Mouse (Mus musculus) spleen, postnatal 10 days (tissue): ENCODE data around the gene C1qbp.

ENCODE experiments used
- DNase-seq, 2 experiments: peaks; one replicate each; pipeline ENCODE4 v3.0.0; 2021 to 2022; ENCODE audit warnings: low spot score in 2 of 2

Gene C1qbp

DNA sequence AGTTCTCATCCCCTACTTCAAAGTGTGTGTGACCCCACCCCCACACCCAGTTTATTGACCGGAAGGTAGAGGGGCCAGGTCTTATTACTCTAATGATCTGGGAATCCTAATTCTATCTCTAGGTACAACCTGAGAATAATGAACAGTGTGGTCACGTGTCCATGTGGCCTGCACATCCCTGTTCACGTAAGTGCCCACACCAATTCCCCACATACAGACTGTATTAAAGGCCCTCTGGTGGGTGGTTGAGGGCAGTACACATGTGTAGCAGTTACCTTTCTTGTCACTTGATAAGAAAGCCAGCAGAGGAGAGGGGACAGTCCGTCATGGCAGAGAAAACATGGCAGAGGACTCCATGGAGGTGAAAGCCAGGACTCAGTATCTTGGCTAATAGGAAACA, 8.9 kb downstream of the C1qbp start:
- peak in 1 of 2 experiments; percentile 42 for DNase-seq

DNA sequence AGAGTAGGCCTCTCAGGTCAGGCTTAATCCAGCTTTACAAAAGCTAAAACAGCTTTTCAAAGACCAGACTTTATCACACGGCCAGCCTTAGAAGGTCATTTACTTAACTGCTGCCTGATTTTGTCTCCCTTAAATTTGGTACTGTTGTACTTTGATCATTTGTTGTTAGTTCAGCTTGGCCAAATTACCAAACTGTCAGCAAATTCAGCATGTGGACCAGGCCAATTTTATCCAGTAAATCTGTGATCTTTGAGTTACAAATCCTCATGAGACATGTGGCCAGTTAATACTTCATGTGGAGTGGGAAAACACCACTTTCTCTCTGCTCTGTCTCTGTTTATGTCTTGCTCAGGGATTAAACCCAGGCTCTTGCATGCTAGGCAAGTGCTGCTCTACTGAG, 10.2 kb downstream of the C1qbp start:
- DNase-seq: no peak

DNA sequence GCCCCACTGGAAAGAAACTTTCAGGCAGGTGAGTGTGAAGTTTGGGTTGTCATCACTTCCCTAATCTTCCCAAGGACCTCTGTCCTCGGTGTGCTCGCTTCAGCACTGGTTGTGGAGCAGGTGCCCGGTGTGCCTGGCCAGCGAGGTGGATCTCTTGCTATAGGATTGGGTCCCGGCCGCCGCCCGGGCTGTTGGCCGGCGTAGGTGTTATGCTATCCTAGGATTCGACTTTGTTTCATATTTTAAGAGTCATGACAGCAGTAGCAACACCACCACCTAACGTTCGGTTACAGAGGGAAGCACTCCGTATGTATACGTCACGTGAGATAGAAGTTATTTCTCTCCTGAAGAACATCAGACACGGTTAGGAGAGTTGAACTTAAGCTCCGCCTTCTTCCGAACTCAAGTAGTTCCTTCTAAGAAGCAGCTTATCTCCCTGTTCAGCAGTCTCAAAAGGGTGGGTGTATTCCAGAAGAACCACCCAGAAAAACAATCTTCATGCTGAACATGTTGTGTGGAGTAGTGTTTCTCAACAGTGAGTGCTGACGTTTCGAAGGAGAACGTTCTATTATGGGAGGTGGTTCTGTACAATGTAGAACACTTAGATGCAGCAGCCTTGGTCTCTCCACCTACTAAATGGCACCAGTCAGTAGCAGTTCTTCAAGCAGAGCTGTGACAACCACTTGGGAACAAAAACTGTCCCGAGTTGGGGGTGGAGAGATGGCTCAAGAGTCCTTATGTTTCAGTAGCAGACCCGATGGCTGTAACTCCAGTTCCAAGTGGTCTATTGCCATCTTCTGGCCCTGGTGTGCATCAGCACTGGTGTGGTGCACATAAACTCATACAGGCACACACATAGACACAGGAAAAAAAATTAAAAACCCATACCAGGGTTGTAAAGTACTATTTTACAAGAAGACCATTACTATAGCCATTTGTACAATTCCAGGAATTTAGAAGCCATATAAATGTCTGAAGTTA, 12.0 kb downstream of the C1qbp start:
- DNase-seq: peak; percentile 24 to 28

DNA sequence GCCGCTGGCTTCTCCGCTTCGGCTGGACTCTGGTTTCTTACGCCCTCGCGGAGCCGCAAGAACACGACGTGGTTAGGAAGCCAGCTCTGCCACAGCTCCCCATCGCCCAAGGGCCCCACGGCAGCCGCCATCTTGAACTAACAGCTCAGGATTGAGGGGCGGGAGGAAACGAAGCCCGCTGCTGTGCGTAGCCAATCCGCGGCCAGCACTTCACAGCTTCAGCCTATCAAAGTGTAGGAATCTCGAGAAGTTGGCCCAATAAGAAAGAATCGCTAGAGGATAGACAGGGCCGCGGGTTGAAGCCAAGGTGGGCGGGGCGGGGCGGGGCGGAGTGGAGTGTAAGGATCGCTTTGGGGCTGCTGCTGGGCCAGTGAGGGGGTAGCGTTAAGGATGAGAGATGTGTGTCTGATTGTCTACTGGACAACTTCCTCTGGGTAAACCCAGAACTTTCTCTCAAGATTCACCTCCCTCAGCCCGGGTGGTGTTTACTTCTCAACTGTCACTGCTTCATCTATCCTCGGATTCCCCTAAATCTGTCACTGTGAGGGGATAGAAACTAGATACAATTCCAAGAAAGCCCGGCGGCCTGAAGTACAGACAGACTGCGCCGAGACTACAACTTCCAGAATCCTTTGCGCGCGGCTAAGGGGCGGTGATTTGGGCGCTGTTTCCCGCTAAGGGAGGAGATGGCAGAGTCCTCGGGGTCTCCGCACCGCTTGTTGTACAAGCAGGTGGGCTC, 12.8 kb downstream of the C1qbp start, which contains the start of the genes Nup88 and Rpain:
Nup88 (minus strand) TSS at position 153 of the 739 bp plus-strand sequence.
Rpain (plus strand) TSS at position 393 of the 739 bp plus-strand sequence.
- DNase-seq: peak; percentile 87 to 92

DNA sequence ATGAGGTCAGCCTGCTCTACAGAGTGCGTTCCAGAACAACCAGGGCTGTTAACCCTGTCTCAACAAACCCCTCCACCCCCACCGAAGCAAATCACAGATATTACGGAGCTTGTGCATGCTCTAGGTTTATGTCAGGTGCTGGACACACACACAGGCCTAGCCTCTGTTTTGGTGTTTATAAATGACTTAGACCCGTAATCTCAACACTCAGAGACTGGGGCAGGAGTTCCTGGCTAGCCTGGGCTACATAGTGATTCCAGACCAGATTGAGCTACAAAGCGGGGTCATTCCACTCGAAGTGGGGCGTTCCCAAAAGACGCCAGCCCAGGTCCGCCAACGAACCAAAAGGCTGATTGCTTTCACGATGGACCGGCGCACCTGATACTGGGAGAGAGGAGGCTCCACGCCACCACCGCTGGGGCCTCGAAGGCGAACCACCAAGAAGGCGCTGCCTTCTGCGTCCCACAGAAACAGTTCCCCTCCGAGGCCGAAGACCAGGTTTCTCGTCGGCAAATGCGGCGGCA, 13.5 kb downstream of the C1qbp start:
- DNase-seq: no peak

DNA sequence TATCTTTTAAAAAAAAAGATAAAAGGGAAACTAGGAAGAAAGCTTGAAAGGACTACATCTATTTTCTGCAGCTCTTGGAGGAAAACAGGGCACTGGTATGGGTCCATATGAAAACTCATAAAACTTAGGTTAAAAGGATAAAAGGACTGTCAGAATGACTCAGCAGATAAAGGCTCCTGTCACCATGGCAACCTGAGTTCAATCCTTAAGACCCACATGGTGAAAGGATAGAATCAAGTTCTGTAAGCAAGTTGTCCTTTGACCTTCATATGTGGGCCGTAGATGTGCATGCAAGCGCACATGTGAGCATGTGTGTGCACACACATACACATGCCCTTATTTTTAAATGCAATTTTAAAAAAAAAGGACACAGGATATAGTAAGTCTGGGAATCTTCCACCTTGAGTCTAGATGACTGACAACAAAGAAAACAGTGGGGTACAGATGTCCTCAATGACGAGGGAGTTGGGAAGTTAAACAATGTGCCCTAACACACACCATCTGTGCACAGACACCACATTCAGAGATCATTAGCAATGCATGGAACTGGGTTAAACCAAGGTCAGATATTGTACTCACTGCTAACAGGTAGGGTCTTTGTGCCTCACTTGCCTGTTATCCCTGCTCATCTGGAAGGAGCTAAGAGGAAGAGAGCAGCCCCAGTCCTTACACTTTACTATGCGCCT, 18.5 kb downstream of the C1qbp start:
- DNase-seq: no peak

DNA sequence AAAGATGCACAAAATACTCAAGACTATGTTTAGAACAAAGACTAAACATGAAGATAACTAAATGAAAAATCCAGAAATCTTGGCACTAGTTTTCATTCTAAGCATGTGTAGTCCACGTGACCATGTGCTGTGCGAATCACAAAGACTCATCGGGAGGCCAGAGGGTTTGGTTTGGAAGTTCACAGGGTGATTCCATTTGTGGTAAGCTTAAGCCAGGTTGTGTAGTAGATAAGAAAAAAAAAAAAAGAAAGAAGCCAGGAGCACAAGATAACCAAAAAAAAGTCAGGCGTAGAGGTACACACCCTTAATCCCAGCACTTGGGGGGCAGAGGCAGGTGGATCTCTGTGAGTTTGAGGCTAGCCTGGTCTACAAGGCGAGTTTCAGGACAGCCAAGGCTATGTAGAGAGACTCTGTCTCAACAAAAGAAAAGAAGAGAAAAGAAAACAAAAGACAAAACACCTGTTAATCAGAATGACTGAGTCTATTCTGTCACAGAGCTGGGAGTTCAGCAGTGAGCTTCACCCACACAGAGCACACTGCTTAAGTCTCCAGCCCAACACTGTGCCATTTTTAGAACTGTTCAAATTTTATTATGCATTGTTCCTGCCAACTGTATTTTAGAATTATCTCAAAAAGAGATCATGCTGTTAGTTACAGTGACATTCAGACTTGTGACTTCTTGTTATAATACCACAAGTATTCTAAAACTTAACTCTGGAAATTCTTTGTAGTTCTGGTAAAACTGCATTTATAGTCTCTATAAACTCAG, 21.9 kb downstream of the C1qbp start:
- no peak for DNase-seq

DNA sequence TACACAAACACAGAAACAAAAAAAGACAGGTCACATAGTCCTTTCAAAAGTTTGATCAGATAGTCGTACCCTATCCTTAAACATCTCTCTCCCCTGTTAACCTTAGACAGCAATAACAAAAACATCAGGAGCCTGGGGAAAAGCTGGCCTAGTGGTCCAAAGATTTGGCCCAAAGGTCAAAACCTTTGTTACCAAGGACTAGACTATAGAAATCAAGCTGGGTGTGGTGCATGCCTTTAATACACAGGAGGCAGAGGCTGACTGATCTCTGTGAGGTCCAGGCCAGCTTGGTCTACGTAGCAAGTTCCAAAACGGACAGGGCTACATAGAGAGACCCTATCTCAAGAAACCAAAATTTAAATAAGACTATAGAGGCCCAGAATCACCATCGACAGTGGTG, 28.1 kb downstream of the C1qbp start:
- DNase-seq: no peak

DNA sequence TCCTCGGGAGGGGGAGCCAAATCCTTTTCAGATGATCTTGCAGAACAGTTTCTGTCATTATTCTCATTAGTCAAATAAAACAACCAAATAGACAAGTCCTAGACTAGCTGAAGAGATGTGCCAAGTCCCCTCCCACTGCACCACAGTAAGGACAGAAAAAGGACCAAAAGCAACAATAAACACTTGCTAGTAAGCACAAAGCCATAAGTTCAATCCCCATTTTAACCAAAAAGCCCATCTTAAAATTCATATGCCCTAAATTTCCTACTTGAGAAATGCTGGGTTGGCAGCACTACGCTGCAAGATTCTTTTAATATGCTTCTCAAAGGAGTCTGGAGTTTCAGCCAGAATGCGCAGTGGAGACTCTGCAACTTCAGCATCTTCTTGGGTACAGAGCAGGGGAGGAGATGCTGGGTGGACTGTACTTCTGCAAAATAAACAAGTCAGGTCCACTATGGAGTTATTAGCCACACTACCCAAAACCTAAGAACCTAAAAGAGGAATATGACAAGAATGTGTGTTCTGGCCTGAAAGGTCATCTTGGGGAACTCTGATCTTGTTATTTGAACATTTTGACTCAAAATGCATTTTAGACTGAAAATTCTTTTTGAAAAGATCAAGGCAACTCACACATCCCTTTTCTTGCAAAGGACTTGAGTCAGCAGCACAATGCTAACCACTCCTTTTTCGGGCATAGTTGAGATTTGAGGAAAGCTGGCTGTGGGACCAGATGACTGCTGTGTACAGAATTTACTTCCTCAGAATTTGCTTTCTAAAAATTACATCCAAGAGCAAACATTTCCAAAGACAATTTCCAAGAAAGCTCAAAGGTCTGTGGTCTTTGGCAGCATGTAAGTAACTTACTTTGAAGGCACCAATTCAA, 37.6 kb downstream of the C1qbp start:
- DNase-seq: no peak

DNA sequence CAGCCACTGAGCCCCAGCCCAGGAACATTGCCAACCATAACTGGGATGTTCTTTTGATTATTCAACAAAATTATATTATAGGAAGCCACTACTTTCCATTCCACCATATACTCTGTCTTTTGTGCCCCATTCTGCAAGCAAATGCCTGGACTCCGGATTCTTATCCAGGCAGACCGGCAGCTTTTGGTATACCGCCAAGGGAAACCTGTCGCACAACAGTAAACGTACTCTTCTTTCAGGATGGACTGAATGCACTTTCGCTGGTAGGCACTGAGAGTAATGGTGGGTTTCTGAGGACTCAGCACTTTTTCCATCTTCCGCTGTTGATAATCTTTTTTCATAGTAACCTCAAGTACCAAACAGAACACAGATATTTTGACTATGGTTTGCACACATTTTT, 39.2 kb downstream of the C1qbp start:
- DNase-seq: no peak

DNA sequence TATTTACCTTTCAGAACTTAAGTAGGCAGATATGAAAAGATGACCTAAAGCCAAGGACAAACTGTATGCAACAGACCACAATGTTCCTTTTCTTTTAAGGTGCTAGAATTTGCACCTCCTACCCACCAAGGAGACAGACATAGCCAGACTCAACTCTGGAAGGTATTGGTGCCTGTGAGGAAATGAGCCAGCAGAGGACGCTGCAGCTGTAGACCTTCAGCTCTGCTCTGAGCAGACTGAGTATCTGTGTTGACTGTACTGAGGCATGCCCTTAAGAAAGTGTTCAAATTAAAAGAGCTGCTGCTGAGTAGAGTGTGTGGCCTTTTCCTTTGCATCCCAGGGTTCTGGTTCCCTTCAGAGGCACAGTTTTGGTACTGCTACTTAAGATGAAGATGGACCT, 40.2 kb downstream of the C1qbp start:
- no peak for DNase-seq

DNA sequence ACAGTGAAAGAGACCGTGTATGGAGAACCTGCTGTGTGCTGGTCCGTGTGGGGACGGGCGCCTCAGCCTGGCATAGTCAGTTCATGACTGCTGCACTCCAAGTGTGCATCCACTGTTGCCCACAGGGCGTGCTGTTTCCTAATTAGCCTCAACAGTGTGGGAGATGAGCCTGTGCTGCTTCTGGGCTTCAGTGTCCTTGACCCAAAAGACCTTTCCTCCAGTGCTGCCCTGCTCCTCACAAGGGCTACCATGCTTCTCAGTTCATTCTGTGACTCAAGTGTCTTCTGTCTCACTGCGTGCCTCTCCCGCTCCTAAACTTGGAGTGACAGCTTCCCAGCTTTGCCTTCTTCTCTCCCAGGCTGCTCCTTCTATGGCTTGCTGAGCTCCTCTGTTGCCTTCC, 47.5 kb downstream of the C1qbp start:
- no peak for DNase-seq

DNA sequence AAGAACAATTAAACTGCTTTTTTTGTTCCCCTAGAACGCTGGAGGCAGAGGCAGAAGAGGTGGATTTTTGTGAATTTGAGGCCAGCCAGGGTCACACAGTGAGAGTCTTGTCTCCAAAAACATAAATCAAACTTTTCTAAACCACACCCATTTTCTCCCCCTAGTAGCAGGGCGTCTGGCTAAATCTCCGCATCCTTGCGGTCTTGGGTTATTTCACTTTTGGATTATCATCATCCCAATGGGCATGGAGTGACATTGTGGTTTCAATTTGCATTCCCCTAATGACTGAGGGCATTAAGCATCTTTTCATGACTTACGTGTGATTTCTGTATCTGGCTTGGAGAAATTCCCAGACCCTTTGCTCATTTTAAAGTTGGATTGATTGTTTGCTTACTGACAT, 51.4 kb downstream of the C1qbp start:
- no peak for DNase-seq
